Mouse (Mus musculus) hindbrain, embryonic 14.5 days (tissue): ENCODE measurements around the gene Mpped2. TPM values are rescaled to one million over a fixed set of nuclear protein-coding genes. Genes with fewer than 3 reads are reported as not detected.

Source experiments
- ATAC-seq: fragments of 200-750 bp; cut with Nextera tagmentation; 2 replicates; pipeline ENCODE4 v1.8.0; 2017; ENCODE audit warnings: moderate number of reproducible peaks, mild to moderate bottlenecking, moderate TSS enrichment, moderate library complexity; ENCODE audit not compliant: low FRiP score
- DNase-seq: peaks from one replicate; pipeline ENCODE4 v3.0.0-alpha.2; 2015; ENCODE audit warnings: low spot score
- H3K27ac ChIP-seq: fragments of 300-500 bp; sonication (generic); 2 replicates; pipeline ENCODE4 v1.5.1; 2014; ENCODE audit warnings: mild to moderate bottlenecking, moderate library complexity
- H3K27me3 ChIP-seq: fragments of 300-500 bp; sonication (generic); 2 replicates; pipeline ENCODE4 v1.6.1; 2014; ENCODE audit warnings: mild to moderate bottlenecking, low read length, mixed read lengths; ENCODE audit not compliant: control insufficient read depth, insufficient read depth
- H3K36me3 ChIP-seq: fragments of 300-500 bp; sonication (generic); replicated peaks from 2 replicates; pipeline ENCODE4 v1.6.1; 2014; ENCODE audit not compliant: control insufficient read depth, insufficient read depth
- H3K4me1 ChIP-seq: fragments of 300-500 bp; sonication (generic); replicated peaks from 2 replicates; pipeline ENCODE4 v1.6.1; 2014; ENCODE audit warnings: antibody characterized with exemption, low read length, mixed read lengths; ENCODE audit not compliant: control insufficient read depth, insufficient read depth
- H3K4me2 ChIP-seq: fragments of 300-500 bp; sonication (generic); replicated peaks from 2 replicates; pipeline ENCODE4 v1.6.1; 2014; ENCODE audit warnings: mild to moderate bottlenecking, moderate library complexity
- H3K4me3 ChIP-seq: fragments of 300-500 bp; sonication (generic); replicated peaks from 2 replicates; pipeline ENCODE4 v1.5.1; 2014; ENCODE audit warnings: mild to moderate bottlenecking, low read length
- H3K9ac ChIP-seq: fragments of 300-500 bp; sonication (generic); 2 replicates; pipeline ENCODE4 v1.6.1; 2014
- H3K9me3 ChIP-seq: fragments of 300-500 bp; sonication (generic); 2 replicates; pipeline ENCODE4 v1.6.1; 2016; ENCODE audit warnings: low read length; ENCODE audit not compliant: control insufficient read depth
- WGBS: fragments of 180-500 bp; shearing (Covaris S2); extraction: QIAGEN DNeasy Blood & Tissue Kit; methylation state at CpG from one replicate; pipeline ENCODE4 v1.1.7; 2014; 5-methylcytosine and 5-hydroxymethylcytosine counted together
- polyA plus RNA-seq: library from polyadenylated mRNA; unstranded; fragments of >200 nt; fragmentation: Nextera tagmentation; extraction: Ambion mirVana; gene quantifications from 2 replicates; pipeline ENCODE4 v1.2.1, GENCODE M21; 2014

The Mpped2 gene
- polyA plus RNA-seq, 1 experiment from 2014 or later: 149 TPM

GRCm38 (mm10) chr2:106857711-106858110 is 164.6 kb downstream of the Mpped2 start:
- H3K9me3 ChIP-seq: no peaks in the 10 kb centered on the region
- no peaks in the 10 kb centered on the region for H3K27me3 ChIP-seq
- DNase-seq (no peak), ATAC-seq (no peak)
- H3K9ac ChIP-seq: no peak overlapping the region
- no peaks in the 10 kb centered on the region for H3K36me3 ChIP-seq
- H3K4me1 ChIP-seq: peaks cover 44% of the 10 kb centered on the region
- WGBS: 71% methylated on average over 4 of the region's 4 CpGs
- no peak overlapping the region for H3K4me3 ChIP-seq
- no peak overlapping the region for H3K4me2 ChIP-seq
- no peak overlapping the region for H3K27ac ChIP-seq

GRCm38 (mm10) chr2:106860856-106861679 is 168.0 kb downstream of the Mpped2 start:
- peaks cover 27% of the 10 kb centered on the region for H3K4me1 ChIP-seq
- 44% methylated on average over 21 of the region's 21 CpGs for WGBS
- H3K27ac ChIP-seq: no peak overlapping the region
- DNase-seq: no peak
- H3K9ac ChIP-seq: no peak overlapping the region
- H3K4me3 ChIP-seq: no peak overlapping the region
- H3K36me3 ChIP-seq: 0 out of 2 replicates have a peak, but pooled peaks cover 1% of the 10 kb centered on the region
- H3K4me2 ChIP-seq: no peak overlapping the region
- no peaks in the 10 kb centered on the region for H3K9me3 ChIP-seq
- no peaks in the 10 kb centered on the region for H3K27me3 ChIP-seq
- no peak for ATAC-seq

GRCm38 (mm10) chr2:106863050-106863653 is 170.1 kb downstream of the Mpped2 start:
- Histone ChIP-seq H3K27me3 (no peaks in the 10 kb centered on the region), H3K9ac (no peak overlapping the region), H3K4me3 (no peak overlapping the region), H3K9me3 (no peaks in the 10 kb centered on the region), H3K27ac (no peak overlapping the region), H3K4me2 (no peak overlapping the region), H3K4me1 (0 out of 2 replicates have a peak, but pooled peaks cover 13% of the 10 kb centered on the region), H3K36me3 (peaks cover 9% of the 10 kb centered on the region; the same call in 1 of the 2 replicates)
- DNase-seq (no peak), ATAC-seq (no peak)
- 67% methylated on average over 11 of the region's 11 CpGs for WGBS

- H3K9ac ChIP-seq: no peak overlapping the region
- 0 out of 2 replicates have a peak, but pooled peaks cover 13% of the 10 kb centered on the region for H3K4me1 ChIP-seq
- H3K4me3 ChIP-seq: no peak overlapping the region
- WGBS: 69% methylated on average over 7 of the region's 7 CpGs
- H3K27me3 ChIP-seq: no peaks in the 10 kb centered on the region
- no peak for DNase-seq
- no peak overlapping the region for H3K27ac ChIP-seq
- peaks cover 16% of the 10 kb centered on the region; the same call in 1 of the 2 replicates for H3K36me3 ChIP-seq
- H3K4me2 ChIP-seq: no peak overlapping the region
- ATAC-seq: no peak
- H3K9me3 ChIP-seq: no peaks in the 10 kb centered on the region
These were observed 172.2 kb downstream of the Mpped2 start for GRCm38 (mm10) chr2:106865148-106865786.

GRCm38 (mm10) chr2:106866303-106866702 is 173.2 kb downstream of the Mpped2 start:
- DNase-seq: no peak
- WGBS: 60% methylated on average over 5 of the region's 5 CpGs
- Histone ChIP-seq H3K4me2 (no peak overlapping the region), H3K27ac (no peak overlapping the region), H3K36me3 (peaks cover 20% of the 10 kb centered on the region; the same call in 1 of the 2 replicates), H3K4me3 (no peak overlapping the region), H3K9me3 (no peaks in the 10 kb centered on the region), H3K9ac (no peak overlapping the region), H3K4me1 (0 out of 2 replicates have a peak, but pooled peaks cover 6% of the 10 kb centered on the region), H3K27me3 (no peaks in the 10 kb centered on the region)
- ATAC-seq: no peak

GRCm38 (mm10) chr2:106870886-106871285 is 177.8 kb downstream of the Mpped2 start:
- H3K4me2 ChIP-seq: no peak overlapping the region
- H3K9ac ChIP-seq: no peak overlapping the region
- DNase-seq: no peak
- no peaks in the 10 kb centered on the region for H3K9me3 ChIP-seq
- H3K36me3 ChIP-seq: peaks cover 22% of the 10 kb centered on the region; the same call in 1 of the 2 replicates
- WGBS: 77% methylated on average over 2 of the region's 2 CpGs
- H3K4me1 ChIP-seq: 0 out of 2 replicates have a peak, but pooled peaks cover 3% of the 10 kb centered on the region
- ATAC-seq: no peak
- no peak overlapping the region for H3K27ac ChIP-seq
- H3K4me3 ChIP-seq: no peak overlapping the region
- no peaks in the 10 kb centered on the region for H3K27me3 ChIP-seq

- H3K4me1 ChIP-seq: no peaks in the 10 kb centered on the region
- H3K9me3 ChIP-seq: no peaks in the 10 kb centered on the region
- DNase-seq (no peak), ATAC-seq (0 out of 2 replicates have a peak, but pooled peaks have one; percentile 28)
- WGBS: 76% methylated on average over 9 of the region's 9 CpGs
- no peak overlapping the region for H3K27ac ChIP-seq
- no peak overlapping the region for H3K9ac ChIP-seq
- peaks cover 12% of the 10 kb centered on the region; the same call in 1 of the 2 replicates for H3K36me3 ChIP-seq
- no peaks in the 10 kb centered on the region for H3K27me3 ChIP-seq
- no peak overlapping the region for H3K4me3 ChIP-seq
- H3K4me2 ChIP-seq: no peak overlapping the region
These were observed 180.1 kb downstream of the Mpped2 start for GRCm38 (mm10) chr2:106873166-106873565.

GRCm38 (mm10) chr2:106883390-106883789 is 190.3 kb downstream of the Mpped2 start:
- DNase-seq (no peak), ATAC-seq (no peak)
- H3K9ac ChIP-seq: no peak overlapping the region

GRCm38 (mm10) chr2:106888174-106888573 is 195.1 kb downstream of the Mpped2 start:
- DNase-seq: no peak

More at GRCm38 (mm10) chr2:106883390-106883789, 190.3 kb downstream of the Mpped2 start:
- Histone ChIP-seq H3K9me3 (no peaks in the 10 kb centered on the region), H3K4me2 (no peak overlapping the region), H3K27ac (no peak overlapping the region), H3K27me3 (no peaks in the 10 kb centered on the region), H3K4me1 (no peaks in the 10 kb centered on the region), H3K36me3 (no peaks in the 10 kb centered on the region), H3K4me3 (no peak overlapping the region)
- WGBS: 81% methylated on average over 8 of the region's 8 CpGs

More at GRCm38 (mm10) chr2:106888174-106888573, 195.1 kb downstream of the Mpped2 start:
- H3K27me3 ChIP-seq: no peaks in the 10 kb centered on the region
- H3K4me2 ChIP-seq: no peak overlapping the region
- no peak overlapping the region for H3K4me3 ChIP-seq
- no peaks in the 10 kb centered on the region for H3K36me3 ChIP-seq
- ATAC-seq: no peak
- 91% methylated on average over 5 of the region's 5 CpGs for WGBS
- no peak overlapping the region for H3K27ac ChIP-seq
- peaks cover 14% of the 10 kb centered on the region for H3K4me1 ChIP-seq
- H3K9ac ChIP-seq: no peak overlapping the region
- H3K9me3 ChIP-seq: no peaks in the 10 kb centered on the region
